Mouse (Mus musculus): ENCODE results near the gene Lrrc73. TPM values are rescaled to one million over a fixed set of nuclear protein-coding genes. Genes with fewer than 3 reads are reported as not detected.

The Lrrc73 gene
- polyA plus RNA-seq, 1 experiment from 2014 or later: 5.2 TPM

DNA sequence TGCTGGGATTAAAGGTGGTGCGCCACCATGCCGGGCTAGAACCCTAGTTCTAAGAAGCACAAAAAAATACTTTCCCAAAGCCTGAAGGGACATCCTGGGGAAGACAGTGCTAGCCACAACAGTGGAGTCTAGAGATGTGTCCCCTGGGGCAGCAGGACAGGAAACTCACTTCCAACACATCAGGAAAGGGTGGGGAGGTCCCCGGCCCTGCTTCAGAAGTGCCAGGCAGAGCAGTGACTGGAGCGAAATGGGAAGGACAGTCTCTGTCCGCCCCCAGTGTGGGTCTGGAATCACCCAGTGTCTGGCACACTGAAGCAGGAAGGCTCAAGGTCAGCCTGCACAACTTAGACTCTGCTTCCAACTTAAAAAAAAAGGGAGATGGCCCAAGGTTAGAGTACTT lies 19.3 kb downstream of the Lrrc73 start:
- H3K27me3 ChIP-seq (replicated peaks; ENCODE audit: insufficient read depth, low read length): no peaks in the 10 kb centered on the region
- no peak overlapping the region for H3K4me2 ChIP-seq (replicated peaks; ENCODE audit: low read depth, low read length)
- no peak for TF ChIP-seq EP300 (IDR thresholded peaks at IDR 0.05)
- TF ChIP-seq CTCF (IDR thresholded peaks at IDR 0.05): no peak
- H3K4me3 ChIP-seq (ENCODE audit: low read depth, low read length): no peak overlapping the region
- DNase-seq (ENCODE audit: low spot score) (no peak), ATAC-seq (0 out of 2 replicates have a peak, but pooled peaks have one; percentile 21)
- H3K36me3 ChIP-seq (ENCODE audit: insufficient read depth, low read length): peaks cover 8% of the 10 kb centered on the region; the same call in 1 of the 2 replicates
- WGBS: 78% methylated on average over 5 of the region's 5 CpGs
- H3K27ac ChIP-seq (ENCODE audit: low read length): no peak overlapping the region
- H3K9me3 ChIP-seq (ENCODE audit: low read length): no peaks in the 10 kb centered on the region
- no peaks in the 10 kb centered on the region for H3K4me1 ChIP-seq (ENCODE audit: insufficient read depth, low read depth, low read length)
- H3K9ac ChIP-seq (replicated peaks; ENCODE audit: low read depth): no peak overlapping the region

DNA sequence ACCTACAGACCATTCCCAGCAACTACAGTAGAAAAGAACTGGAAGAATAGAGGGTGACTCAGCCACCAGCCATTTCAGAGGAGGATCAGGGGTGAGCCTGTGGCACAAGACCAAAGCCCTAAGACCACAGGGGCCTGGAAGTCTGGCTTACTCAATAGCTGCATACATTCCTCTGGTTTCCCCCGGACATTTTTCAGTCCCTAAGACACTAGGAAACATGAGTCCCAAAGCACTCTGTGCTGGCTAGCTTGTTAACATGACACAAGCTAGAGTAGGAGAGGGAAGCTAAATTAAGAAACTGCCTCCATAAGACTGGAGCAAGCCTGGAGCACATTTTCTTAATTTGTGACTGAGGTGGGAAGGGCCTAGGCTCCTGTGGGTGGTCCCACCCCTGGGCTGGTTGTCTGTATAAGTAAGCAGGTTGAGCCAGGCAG lies 20.5 kb downstream of the Lrrc73 start:
- TF ChIP-seq CTCF (IDR thresholded peaks at IDR 0.05) (no peak), EP300 (IDR thresholded peaks at IDR 0.05) (no peak)
- Histone ChIP-seq H3K27me3 (replicated peaks; ENCODE audit: insufficient read depth, low read length) (no peaks in the 10 kb centered on the region), H3K4me2 (replicated peaks; ENCODE audit: low read depth, low read length) (no peak overlapping the region), H3K4me3 (ENCODE audit: low read depth, low read length) (no peak overlapping the region), H3K9ac (replicated peaks; ENCODE audit: low read depth) (no peak overlapping the region), H3K4me1 (ENCODE audit: insufficient read depth, low read depth, low read length) (no peaks in the 10 kb centered on the region), H3K9me3 (ENCODE audit: low read length) (no peaks in the 10 kb centered on the region), H3K36me3 (ENCODE audit: insufficient read depth, low read length) (peaks cover 8% of the 10 kb centered on the region; the same call in 1 of the 2 replicates), H3K27ac (ENCODE audit: low read length) (0 out of 2 replicates have a peak overlapping the region, but pooled peaks have one; percentile 32)
- peak; percentile 21 for ATAC-seq
- no peak for DNase-seq (ENCODE audit: low spot score)
- 65% methylated on average over 1 of the region's 1 CpGs for WGBS

DNA sequence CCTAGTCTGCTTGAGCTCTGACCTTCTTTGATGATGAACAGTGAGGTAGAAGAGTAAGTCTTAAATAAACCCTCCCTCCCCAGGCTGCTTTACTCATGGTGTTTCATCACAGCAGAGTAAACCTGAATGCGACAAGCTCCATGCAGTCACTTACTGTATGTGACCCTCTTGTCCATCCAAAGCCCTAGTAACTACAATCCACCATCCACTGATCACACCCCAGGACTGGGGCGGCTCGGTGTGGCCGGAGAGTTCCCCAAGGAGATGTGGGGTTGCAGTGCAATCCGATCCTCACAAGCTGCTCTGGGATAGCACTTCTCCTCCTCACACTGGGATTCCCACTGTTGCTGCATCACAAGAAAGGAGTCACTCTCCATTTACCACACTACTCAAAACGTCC lies 21.1 kb downstream of the Lrrc73 start:
- no peak overlapping the region for H3K4me2 ChIP-seq (replicated peaks; ENCODE audit: low read depth, low read length)
- H3K9ac ChIP-seq (replicated peaks; ENCODE audit: low read depth): no peak overlapping the region
- WGBS: 67% methylated on average over 6 of the region's 6 CpGs

DNA sequence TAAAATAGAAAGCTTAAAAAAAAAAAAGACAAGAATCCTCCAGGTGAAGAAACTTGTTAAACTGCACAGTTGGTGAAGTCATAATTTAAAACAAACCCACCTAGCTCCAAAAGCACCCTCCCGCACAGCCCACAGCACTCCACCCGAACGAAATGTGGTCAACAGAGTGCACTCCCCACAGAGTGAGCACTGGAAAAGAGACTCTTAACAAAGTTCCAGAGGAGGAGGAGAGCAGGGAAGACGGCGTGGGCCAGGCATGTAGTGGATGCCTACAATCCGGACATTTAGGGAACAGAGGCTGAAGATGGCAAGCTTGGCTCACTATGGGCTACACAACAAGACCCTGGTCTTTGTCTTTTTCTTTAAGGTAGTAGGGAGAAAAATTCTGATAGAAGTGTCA lies 21.7 kb downstream of the Lrrc73 start:
- no peak overlapping the region for H3K4me2 ChIP-seq (replicated peaks; ENCODE audit: low read depth, low read length)
- no peak for TF ChIP-seq CTCF (IDR thresholded peaks at IDR 0.05)

More for the DNA sequence above, 21.1 kb downstream of the Lrrc73 start:
- Histone ChIP-seq H3K27ac (ENCODE audit: low read length) (0 out of 2 replicates have a peak overlapping the region, but pooled peaks have one; percentile 27), H3K27me3 (replicated peaks; ENCODE audit: insufficient read depth, low read length) (no peaks in the 10 kb centered on the region), H3K9me3 (ENCODE audit: low read length) (no peaks in the 10 kb centered on the region), H3K36me3 (ENCODE audit: insufficient read depth, low read length) (peaks cover 8% of the 10 kb centered on the region; the same call in 1 of the 2 replicates), H3K4me3 (ENCODE audit: low read depth, low read length) (no peak overlapping the region), H3K4me1 (ENCODE audit: insufficient read depth, low read depth, low read length) (no peaks in the 10 kb centered on the region)
- TF ChIP-seq EP300 (IDR thresholded peaks at IDR 0.05) (no peak), CTCF (IDR thresholded peaks at IDR 0.05) (no peak)
- ATAC-seq (no peak), DNase-seq (ENCODE audit: low spot score) (no peak)

DNA sequence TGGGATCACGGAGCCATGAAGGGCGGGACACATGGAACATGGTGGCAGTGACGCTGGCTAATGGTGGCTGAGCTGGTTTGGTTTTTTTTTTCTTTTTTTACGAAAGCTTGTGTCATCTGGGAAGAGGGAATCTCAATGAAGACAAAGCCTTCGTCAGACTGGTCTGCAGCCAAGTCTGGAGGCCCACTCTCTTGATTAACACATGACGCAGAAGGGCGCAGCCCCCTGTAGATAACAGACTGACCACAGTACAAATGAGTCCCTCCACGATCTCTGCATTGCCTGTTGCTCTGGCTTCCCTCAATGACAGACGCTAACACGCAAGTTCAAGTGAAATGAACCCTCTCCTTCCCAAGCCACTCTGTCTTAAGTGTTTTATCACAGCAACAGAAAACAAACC lies 22.2 kb downstream of the Lrrc73 start:
- ATAC-seq (no peak), DNase-seq (ENCODE audit: low spot score) (no peak)
- TF ChIP-seq EP300 (IDR thresholded peaks at IDR 0.05): no peak
- TF ChIP-seq CTCF (IDR thresholded peaks at IDR 0.05): no peak
- Histone ChIP-seq H3K4me3 (ENCODE audit: low read depth, low read length) (no peak overlapping the region), H3K36me3 (ENCODE audit: insufficient read depth, low read length) (peaks cover 4% of the 10 kb centered on the region; the same call in 1 of the 2 replicates), H3K9ac (replicated peaks; ENCODE audit: low read depth) (no peak overlapping the region; the same call in 1 of the 2 replicates), H3K27me3 (replicated peaks; ENCODE audit: insufficient read depth, low read length) (no peaks in the 10 kb centered on the region), H3K27ac (ENCODE audit: low read length) (peak overlapping the region; percentile 43; the same call in 1 of the 2 replicates), H3K4me1 (ENCODE audit: insufficient read depth, low read depth, low read length) (no peaks in the 10 kb centered on the region), H3K4me2 (replicated peaks; ENCODE audit: low read depth, low read length) (no peak overlapping the region), H3K9me3 (ENCODE audit: low read length) (no peaks in the 10 kb centered on the region)
- 77% methylated on average over 10 of the region's 10 CpGs for WGBS

More for the DNA sequence above, 21.7 kb downstream of the Lrrc73 start:
- H3K36me3 ChIP-seq (ENCODE audit: insufficient read depth, low read length): peaks cover 8% of the 10 kb centered on the region; the same call in 1 of the 2 replicates
- ATAC-seq (peak; percentile 51; the same call in 1 of the 2 replicates), DNase-seq (ENCODE audit: low spot score) (no peak)
- H3K9me3 ChIP-seq (ENCODE audit: low read length): no peaks in the 10 kb centered on the region
- 56% methylated on average over 6 of the region's 6 CpGs for WGBS
- H3K4me1 ChIP-seq (ENCODE audit: insufficient read depth, low read depth, low read length): no peaks in the 10 kb centered on the region
- H3K27ac ChIP-seq (ENCODE audit: low read length): peak overlapping the region; percentile 43; the same call in 1 of the 2 replicates
- H3K4me3 ChIP-seq (ENCODE audit: low read depth, low read length): no peak overlapping the region
- H3K9ac ChIP-seq (replicated peaks; ENCODE audit: low read depth): no peak overlapping the region; the same call in 1 of the 2 replicates
- H3K27me3 ChIP-seq (replicated peaks; ENCODE audit: insufficient read depth, low read length): no peaks in the 10 kb centered on the region

DNA sequence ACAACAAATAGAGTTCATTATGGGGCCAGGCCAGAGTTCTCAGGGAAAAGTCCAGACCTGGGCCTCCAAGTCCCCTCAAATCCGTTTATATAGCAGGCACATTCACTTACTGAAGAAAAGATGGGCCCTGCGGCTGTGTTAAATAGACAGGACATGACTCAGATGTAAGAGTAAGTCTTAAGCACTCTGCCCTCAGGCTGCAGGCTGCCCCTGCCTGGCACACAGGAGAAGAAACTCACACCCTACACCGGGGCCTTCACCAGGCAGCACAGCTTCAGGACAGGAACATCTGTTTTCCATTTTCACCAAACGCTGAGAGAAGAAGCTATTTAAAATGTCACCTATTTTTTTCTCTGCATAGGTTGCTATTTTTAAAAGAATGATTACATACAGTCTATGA lies 24.3 kb downstream of the Lrrc73 start:
- Histone ChIP-seq H3K4me2 (replicated peaks; ENCODE audit: low read depth, low read length) (no peak overlapping the region), H3K27me3 (replicated peaks; ENCODE audit: insufficient read depth, low read length) (no peaks in the 10 kb centered on the region), H3K4me3 (ENCODE audit: low read depth, low read length) (no peak overlapping the region), H3K4me1 (ENCODE audit: insufficient read depth, low read depth, low read length) (peaks cover 8% of the 10 kb centered on the region; the same call in 1 of the 2 replicates), H3K27ac (ENCODE audit: low read length) (no peak overlapping the region), H3K9me3 (ENCODE audit: low read length) (no peaks in the 10 kb centered on the region), H3K9ac (replicated peaks; ENCODE audit: low read depth) (no peak overlapping the region), H3K36me3 (ENCODE audit: insufficient read depth, low read length) (no peaks in the 10 kb centered on the region)
- no peak for DNase-seq (ENCODE audit: low spot score)
- TF ChIP-seq EP300 (IDR thresholded peaks at IDR 0.05) (no peak), CTCF (IDR thresholded peaks at IDR 0.05) (no peak)
- no peak for ATAC-seq
- 63% methylated on average over 4 of the region's 4 CpGs for WGBS

All from lung, postnatal 0 days (tissue).